Mouse (Mus musculus) hindbrain, embryonic 14.5 days (tissue): ENCODE results near the gene Cct3. TPM values are rescaled to one million over a fixed set of nuclear protein-coding genes. Genes with fewer than 3 reads are reported as not detected.
"Not testable (repeated sequence)": the region's sequence is repeated elsewhere in the genome, so short reads cannot be mapped to it uniquely, and the experiment has no call there.

Experiments
- ATAC-seq: fragments of 200-750 bp; cut with Nextera tagmentation; 2 replicates; pipeline ENCODE4 v1.8.0; 2017; ENCODE audit warnings: moderate number of reproducible peaks, mild to moderate bottlenecking, moderate TSS enrichment, moderate library complexity; ENCODE audit not compliant: low FRiP score
- DNase-seq: peaks from one replicate; pipeline ENCODE4 v3.0.0-alpha.2; 2015; ENCODE audit warnings: low spot score
- H3K27ac ChIP-seq: fragments of 300-500 bp; sonication (generic); 2 replicates; pipeline ENCODE4 v1.5.1; 2014; ENCODE audit warnings: mild to moderate bottlenecking, moderate library complexity
- H3K27me3 ChIP-seq: fragments of 300-500 bp; sonication (generic); 2 replicates; pipeline ENCODE4 v1.6.1; 2014; ENCODE audit warnings: mild to moderate bottlenecking, low read length, mixed read lengths; ENCODE audit not compliant: control insufficient read depth, insufficient read depth
- H3K36me3 ChIP-seq: fragments of 300-500 bp; sonication (generic); replicated peaks from 2 replicates; pipeline ENCODE4 v1.6.1; 2014; ENCODE audit not compliant: control insufficient read depth, insufficient read depth
- H3K4me1 ChIP-seq: fragments of 300-500 bp; sonication (generic); replicated peaks from 2 replicates; pipeline ENCODE4 v1.6.1; 2014; ENCODE audit warnings: antibody characterized with exemption, low read length, mixed read lengths; ENCODE audit not compliant: control insufficient read depth, insufficient read depth
- H3K4me2 ChIP-seq: fragments of 300-500 bp; sonication (generic); replicated peaks from 2 replicates; pipeline ENCODE4 v1.6.1; 2014; ENCODE audit warnings: mild to moderate bottlenecking, moderate library complexity
- H3K4me3 ChIP-seq: fragments of 300-500 bp; sonication (generic); replicated peaks from 2 replicates; pipeline ENCODE4 v1.5.1; 2014; ENCODE audit warnings: mild to moderate bottlenecking, low read length
- H3K9ac ChIP-seq: fragments of 300-500 bp; sonication (generic); 2 replicates; pipeline ENCODE4 v1.6.1; 2014
- H3K9me3 ChIP-seq: fragments of 300-500 bp; sonication (generic); 2 replicates; pipeline ENCODE4 v1.6.1; 2016; ENCODE audit warnings: low read length; ENCODE audit not compliant: control insufficient read depth
- WGBS: fragments of 180-500 bp; shearing (Covaris S2); extraction: QIAGEN DNeasy Blood & Tissue Kit; methylation state at CpG from one replicate; pipeline ENCODE4 v1.1.7; 2014; 5-methylcytosine and 5-hydroxymethylcytosine counted together
- polyA plus RNA-seq: library from polyadenylated mRNA; unstranded; fragments of >200 nt; fragmentation: Nextera tagmentation; extraction: Ambion mirVana; gene quantifications from 2 replicates; pipeline ENCODE4 v1.2.1, GENCODE M21; 2014

The Cct3 gene
- polyA plus RNA-seq, 1 experiment from 2014 or later: 455 TPM

- Histone ChIP-seq H3K4me3 (no peak overlapping the region), H3K9me3 (no peaks in the 10 kb centered on the region), H3K36me3 (no peaks in the 10 kb centered on the region), H3K4me1 (no peaks in the 10 kb centered on the region), H3K27ac (no peak overlapping the region), H3K4me2 (no peak overlapping the region), H3K27me3 (no peaks in the 10 kb centered on the region), H3K9ac (no peak overlapping the region)
- WGBS: 79% methylated on average over 5 of the region's 5 CpGs
- DNase-seq (no peak), ATAC-seq (no peak)
Observed at GRCm38 (mm10) chr3:88268991-88269390, 27.9 kb upstream of the Cct3 start.

GRCm38 (mm10) chr3:88271298-88271697, 25.6 kb upstream of the Cct3 start:
- 88% methylated on average over 2 of the region's 2 CpGs for WGBS

GRCm38 (mm10) chr3:88271859-88272258, 25.1 kb upstream of the Cct3 start:
- Histone ChIP-seq H3K36me3 (no peaks in the 10 kb centered on the region), H3K27ac (no peak overlapping the region), H3K9ac (no peak overlapping the region), H3K4me1 (no peaks in the 10 kb centered on the region), H3K4me3 (no peak overlapping the region), H3K27me3 (no peaks in the 10 kb centered on the region), H3K9me3 (no peaks in the 10 kb centered on the region), H3K4me2 (no peak overlapping the region)
- WGBS: 92% methylated on average over 3 of the region's 3 CpGs
- ATAC-seq (no peak), DNase-seq (no peak)

More at GRCm38 (mm10) chr3:88271298-88271697, 25.6 kb upstream of the Cct3 start:
- not testable (repeated sequence) for H3K4me3 ChIP-seq, H3K9me3 ChIP-seq, H3K9ac ChIP-seq, H3K27ac ChIP-seq, H3K4me1 ChIP-seq, H3K27me3 ChIP-seq, ATAC-seq, DNase-seq, H3K4me2 ChIP-seq, H3K36me3 ChIP-seq

- H3K4me2 ChIP-seq: no peak overlapping the region
- H3K27me3 ChIP-seq: no peaks in the 10 kb centered on the region
- H3K9ac ChIP-seq: no peak overlapping the region
- ATAC-seq (no peak), DNase-seq (no peak)
- no peaks in the 10 kb centered on the region for H3K9me3 ChIP-seq
- no peak overlapping the region for H3K27ac ChIP-seq
- H3K4me3 ChIP-seq: no peak overlapping the region
- no peaks in the 10 kb centered on the region for H3K4me1 ChIP-seq
- WGBS: 96% methylated on average over 4 of the region's 4 CpGs
- H3K36me3 ChIP-seq: no peaks in the 10 kb centered on the region
Observed at GRCm38 (mm10) chr3:88274002-88274401, 22.9 kb upstream of the Cct3 start.

GRCm38 (mm10) chr3:88276121-88276520, 20.8 kb upstream of the Cct3 start:
- Histone ChIP-seq H3K36me3 (no peaks in the 10 kb centered on the region), H3K4me1 (no peaks in the 10 kb centered on the region), H3K27ac (no peak overlapping the region), H3K9ac (no peak overlapping the region), H3K4me3 (no peak overlapping the region), H3K4me2 (no peak overlapping the region), H3K27me3 (no peaks in the 10 kb centered on the region), H3K9me3 (no peaks in the 10 kb centered on the region)
- ATAC-seq (no peak), DNase-seq (no peak)
- 75% methylated on average over 2 of the region's 2 CpGs for WGBS

- ATAC-seq (no peak), DNase-seq (no peak)
- Histone ChIP-seq H3K9me3 (no peaks in the 10 kb centered on the region), H3K27ac (no peak overlapping the region), H3K4me1 (no peaks in the 10 kb centered on the region), H3K4me3 (no peak overlapping the region), H3K4me2 (no peak overlapping the region), H3K9ac (no peak overlapping the region), H3K36me3 (no peaks in the 10 kb centered on the region), H3K27me3 (no peaks in the 10 kb centered on the region)
- WGBS: 46% methylated on average over 7 of the region's 7 CpGs
Observed at GRCm38 (mm10) chr3:88276529-88277143, 20.3 kb upstream of the Cct3 start.

- Histone ChIP-seq H3K4me1 (no peaks in the 10 kb centered on the region), H3K4me3 (no peak overlapping the region), H3K27me3 (no peaks in the 10 kb centered on the region), H3K9ac (no peak overlapping the region), H3K36me3 (no peaks in the 10 kb centered on the region), H3K9me3 (no peaks in the 10 kb centered on the region), H3K4me2 (no peak overlapping the region), H3K27ac (no peak overlapping the region)
- ATAC-seq: no peak
- WGBS: 96% methylated on average over 2 of the region's 2 CpGs
- no peak for DNase-seq
Observed at GRCm38 (mm10) chr3:88280035-88280434, 16.9 kb upstream of the Cct3 start.

GRCm38 (mm10) chr3:88281141-88281916, 15.6 kb upstream of the Cct3 start:
- ATAC-seq, H3K9me3 ChIP-seq, H3K36me3 ChIP-seq, H3K4me1 ChIP-seq, H3K27ac ChIP-seq, H3K27me3 ChIP-seq, DNase-seq, H3K9ac ChIP-seq, H3K4me3 ChIP-seq, H3K4me2 ChIP-seq: not testable (repeated sequence)
- WGBS: 63% methylated on average over 11 of the region's 11 CpGs

- not testable (repeated sequence) for H3K27me3 ChIP-seq, ATAC-seq, H3K9ac ChIP-seq, H3K9me3 ChIP-seq, H3K4me2 ChIP-seq, H3K4me1 ChIP-seq, DNase-seq, H3K36me3 ChIP-seq, H3K27ac ChIP-seq, H3K4me3 ChIP-seq
- WGBS: 93% methylated on average over 14 of the region's 14 CpGs
Observed at GRCm38 (mm10) chr3:88284815-88285564, 11.9 kb upstream of the Cct3 start.
